Mouse (Mus musculus) left cerebral cortex, postnatal 14 days (tissue): Measurements from ENCODE around the gene Spon1. TPM values are rescaled to one million over a fixed set of nuclear protein-coding genes. Genes with fewer than 3 reads are reported as not detected.

Experiments
- DNase-seq, 2 experiments: peaks; one replicate each; pipeline ENCODE4 v3.0.0; 2021 to 2022; ENCODE audit warnings: low spot score in 2 of 2, mixed read lengths in 1 of 2
- intact Hi-C: fragments of 180-260 bp; cut with DNase I; formaldehyde crosslinking; loops from one replicate; pipeline ENCODE4 v1.15.1; 2025
- long read RNA-seq, 2 experiments: library from polyadenylated mRNA; stranded (forward); transcript quantifications; one replicate each; pipeline ENCODE4 v2.0.0; 2021
- total RNA-seq, 2 experiments: library from RNA; stranded (reverse); gene quantifications; 2 replicates each; pipeline ENCODE4 v1.2.3; 2021

The Spon1 gene
- total RNA-seq = 10 to 100 TPM; 37.6 to 43.5 TPM
- long read RNA-seq, experiment 1, full-length matches to known transcripts = 44 of 73 reads
- long read RNA-seq, experiment 1, partial matches to known transcripts = 25 of 73 reads
- long read RNA-seq, experiment 1, other reads (novel, unspliced or antisense) = 4 of 73 reads
- long read RNA-seq, experiment 2, full-length matches to known transcripts = 34 of 57 reads
- long read RNA-seq, experiment 2, partial matches to known transcripts = 13 of 57 reads
- long read RNA-seq, experiment 2, other reads (novel, unspliced or antisense) = 10 of 57 reads

- DNase-seq = peak; percentile 65 to 66
- intact Hi-C loops = loop anchor here (5.0 to 10.0 kb wide), 2 partner anchors 154 to 391 kb away; no protein-coding TSS in a partner anchor
These were observed at the start of gene Spon1 for GRCm38 (mm10) chr7:113765667-113766497. TSS of gene Spon1 (plus strand) at chr7:113765998.

GRCm38 (mm10) chr7:113721994-113722393 lies 43.8 kb upstream of the Spon1 start:
- intact Hi-C loops = no loop called here
- DNase-seq = no peak

- no peak for DNase-seq
- intact Hi-C loops = no loop called here
These were observed 41.9 kb upstream of the Spon1 start for GRCm38 (mm10) chr7:113723905-113724304.

- intact Hi-C loops = no loop called here
- DNase-seq = no peak
These were observed 37.6 kb upstream of the Spon1 start for GRCm38 (mm10) chr7:113727999-113728713.

- intact Hi-C loops = no loop called here
- no peak for DNase-seq
These were observed 36.9 kb upstream of the Spon1 start for GRCm38 (mm10) chr7:113728926-113729325.

- intact Hi-C loops = no loop called here
- no peak for DNase-seq
These were observed 35.2 kb upstream of the Spon1 start for GRCm38 (mm10) chr7:113730406-113731247.

GRCm38 (mm10) chr7:113737790-113738362 lies 27.9 kb upstream of the Spon1 start:
- intact Hi-C loops = no loop called here
- DNase-seq = peak; percentile 30 to 66

GRCm38 (mm10) chr7:113739181-113739580 lies 26.6 kb upstream of the Spon1 start:
- intact Hi-C loops = no loop called here

GRCm38 (mm10) chr7:113742644-113743043 lies 23.2 kb upstream of the Spon1 start:
- intact Hi-C loops = no loop called here
- no peak for DNase-seq

More at GRCm38 (mm10) chr7:113739181-113739580, 26.6 kb upstream of the Spon1 start:
- DNase-seq = peak; percentile 11 to 41

- no peak for DNase-seq
- intact Hi-C loops = no loop called here
These were observed 21.8 kb upstream of the Spon1 start for GRCm38 (mm10) chr7:113743982-113744381.

- intact Hi-C loops = no loop called here
- DNase-seq = no peak
These were observed 9.2 kb upstream of the Spon1 start for GRCm38 (mm10) chr7:113756616-113757015.

GRCm38 (mm10) chr7:113759212-113759611 lies 6.6 kb upstream of the Spon1 start:
- peak; percentile 77 to 80 for DNase-seq
- intact Hi-C loops = loop anchor here (1.0 kb wide), 1 partner anchor 261 kb away; no protein-coding TSS in a partner anchor

- intact Hi-C loops = loop anchor here (5.0 to 10.0 kb wide), 2 partner anchors 153 to 390 kb away; no protein-coding TSS in a partner anchor
- no peak for DNase-seq
These were observed 665 bp upstream of the Spon1 start for GRCm38 (mm10) chr7:113765133-113765532.

- peak; percentile 12 to 14 for DNase-seq
- intact Hi-C loops = loop anchor here (5.0 to 10.0 kb wide), 2 partner anchors 154 to 392 kb away; no protein-coding TSS in a partner anchor
These were observed 722 bp downstream of the Spon1 start for GRCm38 (mm10) chr7:113766498-113766941.

- no peak for DNase-seq
- intact Hi-C loops = loop anchor here (5.0 to 10.0 kb wide), 2 partner anchors 155 to 393 kb away; no protein-coding TSS in a partner anchor
These were observed 1.7 kb downstream of the Spon1 start for GRCm38 (mm10) chr7:113767546-113767945.

GRCm38 (mm10) chr7:113768174-113768935 lies 2.6 kb downstream of the Spon1 start:
- intact Hi-C loops = loop anchor here (5.0 to 10.0 kb wide), 2 partner anchors 156 to 394 kb away; no protein-coding TSS in a partner anchor
- DNase-seq = no peak

GRCm38 (mm10) chr7:113769281-113769680 lies 3.5 kb downstream of the Spon1 start:
- intact Hi-C loops = loop anchor here (5.0 to 10.0 kb wide), 2 partner anchors 157 to 394 kb away; no protein-coding TSS in a partner anchor
- no peak for DNase-seq
